Mouse (Mus musculus) CH12.LX (cell line): Measurements from ENCODE around the gene Mat1a.

Experiments
- BHLHE40 ChIP-seq: IDR thresholded peaks from 2 replicates; pipeline ENCODE4 v1.6.1; 2011; ENCODE audit warnings: mild to moderate bottlenecking, low read depth, low read length, improper control_type of control experiment
- CHD2 ChIP-seq: IDR thresholded peaks from 2 replicates; pipeline ENCODE4 v1.6.1; 2011; ENCODE audit warnings: low read length, improper control_type of control experiment
- CTCF ChIP-seq, 2 experiments: IDR thresholded peaks in 1 of 2; conservative IDR thresholded peaks in 1 of 2; 2 replicates each; pipeline ENCODE4 v1.5.1; 2011 to 2012; ENCODE audit warnings: low read depth in 2 of 2, low read length in 2 of 2, improper control_type of control experiment in 1 of 2, inconsistent platforms in 1 of 2, mild to moderate bottlenecking in 1 of 2, moderate library complexity in 1 of 2
- EP300 ChIP-seq: IDR thresholded peaks from 2 replicates; pipeline ENCODE4 v1.6.1; 2011; ENCODE audit warnings: low read length, improper control_type of control experiment
- POLR2A ChIP-seq: IDR thresholded peaks from 2 replicates; pipeline ENCODE4 v1.6.1; 2011; ENCODE audit warnings: low read depth, mild to moderate bottlenecking, improper control_type of control experiment, low read length
- RAD21 ChIP-seq: IDR thresholded peaks from 2 replicates; pipeline ENCODE4 v1.6.1; 2011; ENCODE audit warnings: low read depth, mild to moderate bottlenecking, low read length, improper control_type of control experiment, moderate library complexity
- TBP ChIP-seq: conservative IDR thresholded peaks from 2 replicates; pipeline ENCODE4 v1.6.1; 2011; ENCODE audit warnings: low read depth, low read length, improper control_type of control experiment
- TCF12 ChIP-seq: IDR thresholded peaks from 2 replicates; pipeline ENCODE4 v1.6.1; 2014; ENCODE audit warnings: low read depth, mild to moderate bottlenecking, inconsistent platforms, low read length, improper control_type of control experiment
- UBTF ChIP-seq: IDR thresholded peaks from 2 replicates; pipeline ENCODE4 v1.6.1; 2012; ENCODE audit warnings: low read depth, mild to moderate bottlenecking, inconsistent platforms, low read length, improper control_type of control experiment, moderate library complexity

DNA sequence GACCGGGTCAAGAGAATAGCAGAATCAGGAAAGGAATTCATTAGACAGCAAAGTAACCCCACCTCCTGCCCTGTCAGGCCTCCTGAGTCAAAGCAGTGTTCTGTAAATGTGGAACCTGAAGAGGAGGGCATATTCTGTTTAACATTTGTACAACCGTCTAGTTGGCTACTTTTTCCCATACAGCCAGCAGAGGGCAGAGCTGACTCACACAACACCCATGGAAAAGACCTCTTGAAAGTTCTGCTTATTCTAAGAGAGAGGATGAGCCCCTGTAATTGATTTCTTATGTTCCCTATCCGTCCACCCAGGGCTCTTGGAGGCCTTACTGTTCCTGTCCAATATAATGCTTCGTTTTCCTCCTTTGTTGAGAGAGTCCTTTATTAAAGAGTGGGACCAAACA lies 23.2 kb downstream of the Mat1a start:
- peak; percentile 82 for TF ChIP-seq RAD21
- TF ChIP-seq TBP: no peak
- no peak for TF ChIP-seq POLR2A
- peak; percentile 47 to 88; a peak in 3 of 4 replicates for TF ChIP-seq CTCF (conservative IDR thresholded peaks at IDR 0.05 in 1 of 2, IDR thresholded peaks at IDR 0.05 in 1 of 2; ENCODE audit: low read depth in 2 of 2, low read length in 2 of 2)
- no peak for TF ChIP-seq BHLHE40
- no peak for TF ChIP-seq EP300
- TF ChIP-seq CHD2: no peak
- no peak for TF ChIP-seq TCF12
- no peak for TF ChIP-seq UBTF
